Mouse (Mus musculus) intestine, embryonic 15.5 days (tissue): ENCODE data around the gene Scd4. TPM values are rescaled to one million over a fixed set of nuclear protein-coding genes. Genes with fewer than 3 reads are reported as not detected.
"Not testable (repeated sequence)": the region's sequence is repeated elsewhere in the genome, so short reads cannot be mapped to it uniquely, and the experiment has no call there.

Experiments used
- ATAC-seq: fragments of 200-750 bp; cut with Nextera tagmentation; 2 replicates; pipeline ENCODE4 v1.8.0; 2017; ENCODE audit warnings: moderate TSS enrichment, moderate library complexity
- H3K27ac ChIP-seq: fragments of 300-500 bp; sonication (generic); 2 replicates; pipeline ENCODE4 v1.5.1; 2015; ENCODE audit warnings: mild to moderate bottlenecking, inconsistent platforms
- H3K27me3 ChIP-seq: fragments of 300-500 bp; sonication (generic); replicated peaks from 2 replicates; pipeline ENCODE4 v1.6.1; 2015; ENCODE audit warnings: inconsistent platforms
- H3K36me3 ChIP-seq: fragments of 300-500 bp; sonication (generic); 2 replicates; pipeline ENCODE4 v1.6.1; 2015; ENCODE audit warnings: inconsistent platforms
- H3K4me1 ChIP-seq: fragments of 300-500 bp; sonication (generic); replicated peaks from 2 replicates; pipeline ENCODE4 v1.6.1; 2015; ENCODE audit warnings: inconsistent platforms
- H3K4me2 ChIP-seq: fragments of 300-500 bp; sonication (generic); replicated peaks from 2 replicates; pipeline ENCODE4 v1.6.1; 2015; ENCODE audit warnings: mild to moderate bottlenecking, inconsistent platforms
- H3K4me3 ChIP-seq: fragments of 300-500 bp; sonication (generic); replicated peaks from 2 replicates; pipeline ENCODE4 v1.5.1; 2015; ENCODE audit warnings: inconsistent platforms
- H3K9ac ChIP-seq: fragments of 300-500 bp; sonication (generic); 2 replicates; pipeline ENCODE4 v1.6.1; 2015; ENCODE audit warnings: inconsistent platforms
- H3K9me3 ChIP-seq: fragments of 300-500 bp; sonication (generic); 2 replicates; pipeline ENCODE4 v1.6.1; 2016; ENCODE audit warnings: inconsistent platforms
- WGBS: fragments of 180-500 bp; shearing (Covaris S2); methylation state at CpG from one replicate; pipeline ENCODE4 v1.1.7; 2015; 5-methylcytosine and 5-hydroxymethylcytosine counted together
- polyA plus RNA-seq: library from polyadenylated mRNA; unstranded; fragments of >200 nt; fragmentation: Nextera tagmentation; extraction: Ambion mirVana; gene quantifications from 2 replicates; pipeline ENCODE4 v1.2.1, GENCODE M21; 2015

The Scd4 gene
- polyA plus RNA-seq, 1 experiment from 2014 or later, result 0.10 TPM

GRCm38 (mm10) chr19:44331128-44331527, 1.8 kb upstream of the Scd4 start:
- H3K9ac ChIP-seq, H3K9me3 ChIP-seq, H3K4me2 ChIP-seq, H3K4me3 ChIP-seq, ATAC-seq, H3K4me1 ChIP-seq, H3K27me3 ChIP-seq, H3K27ac ChIP-seq, H3K36me3 ChIP-seq: not testable (repeated sequence)
- WGBS, result 88% methylated on average over 1 of the region's 1 CpGs

DNA sequence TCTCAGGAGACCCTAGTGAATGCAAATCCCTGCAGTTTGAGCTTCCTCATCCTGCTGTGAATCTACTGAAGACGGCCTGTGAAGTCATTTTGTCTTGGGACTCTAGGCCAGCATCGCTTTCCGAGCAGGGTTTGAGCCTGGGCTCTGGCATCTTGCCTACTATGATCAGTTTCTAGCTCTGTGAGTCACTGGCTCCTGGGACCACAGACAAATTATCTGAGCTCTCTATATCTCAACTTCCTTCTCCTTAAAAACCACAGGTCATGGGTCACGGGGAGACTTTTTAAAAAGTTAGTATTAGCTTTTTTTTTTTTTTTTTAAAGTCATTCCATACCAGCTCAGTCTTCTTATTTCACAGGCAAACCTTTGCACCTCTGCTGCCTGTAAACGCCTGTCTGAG, 981 bp upstream of the Scd4 start:
- 80% methylated on average over 5 of the region's 5 CpGs for WGBS
- Histone ChIP-seq H3K27ac (no peak overlapping the region), H3K4me2 (no peak overlapping the region), H3K4me3 (no peak overlapping the region), H3K9ac (no peak overlapping the region), H3K4me1 (no peaks in the 10 kb centered on the region), H3K27me3 (no peaks in the 10 kb centered on the region), H3K9me3 (no peaks in the 10 kb centered on the region), H3K36me3 (no peaks in the 10 kb centered on the region)
- ATAC-seq, result no peak

DNA sequence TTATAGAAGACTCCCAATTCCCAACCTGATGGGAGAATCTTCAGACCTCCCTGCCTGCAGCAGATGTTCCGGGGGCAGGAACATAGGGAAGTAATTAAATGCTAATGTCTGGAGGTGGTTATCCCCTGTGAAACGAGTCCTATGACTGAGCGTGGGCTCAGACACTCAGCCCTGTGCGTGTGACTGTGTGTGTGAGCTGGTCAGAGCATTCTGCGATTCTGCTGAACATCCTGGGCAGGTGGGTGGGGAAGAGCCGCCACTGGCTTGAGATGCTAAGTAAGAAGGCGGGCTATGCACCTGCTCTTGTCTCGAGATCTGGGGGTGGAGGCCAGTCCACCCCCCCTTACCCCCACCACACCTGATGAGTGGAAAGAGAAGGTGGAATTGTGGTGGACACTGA, 566 bp upstream of the Scd4 start:
- Histone ChIP-seq H3K36me3 (no peaks in the 10 kb centered on the region), H3K4me2 (no peak overlapping the region), H3K27me3 (no peaks in the 10 kb centered on the region), H3K9me3 (no peaks in the 10 kb centered on the region), H3K4me1 (no peaks in the 10 kb centered on the region), H3K9ac (no peak overlapping the region), H3K4me3 (no peak overlapping the region), H3K27ac (no peak overlapping the region)
- no peak for ATAC-seq
- 74% methylated on average over 8 of the region's 8 CpGs for WGBS

DNA sequence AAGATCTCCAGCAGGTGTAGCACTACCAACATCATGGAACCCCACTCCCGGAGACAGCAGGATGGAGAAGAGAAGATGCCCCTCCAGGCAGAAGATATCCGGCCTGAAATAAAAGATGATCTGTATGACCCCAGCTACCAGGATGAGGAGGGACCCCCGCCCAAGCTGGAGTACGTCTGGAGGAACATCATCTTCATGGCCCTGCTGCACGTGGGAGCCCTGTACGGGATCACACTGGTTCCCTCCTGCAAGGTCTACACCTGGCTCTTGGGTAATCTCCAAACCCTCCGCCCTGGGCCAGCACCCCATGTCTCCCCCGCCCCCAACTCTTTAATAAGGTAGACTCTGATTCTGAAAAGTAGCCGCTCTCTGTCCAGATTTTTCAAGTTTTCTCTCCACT, 1.1 kb downstream of the Scd4 start:
- no peak overlapping the region for H3K27ac ChIP-seq
- H3K4me1 ChIP-seq, result no peaks in the 10 kb centered on the region
- no peak overlapping the region for H3K9ac ChIP-seq
- ATAC-seq, result no peak
- H3K36me3 ChIP-seq, result no peaks in the 10 kb centered on the region
- H3K27me3 ChIP-seq, result no peaks in the 10 kb centered on the region
- H3K4me3 ChIP-seq, result no peak overlapping the region
- 89% methylated on average over 9 of the region's 9 CpGs for WGBS
- no peaks in the 10 kb centered on the region for H3K9me3 ChIP-seq
- no peak overlapping the region for H3K4me2 ChIP-seq

- WGBS, result 82% methylated on average over 6 of the region's 6 CpGs
- Histone ChIP-seq H3K4me1 (no peaks in the 10 kb centered on the region), H3K36me3 (no peaks in the 10 kb centered on the region), H3K9me3 (no peaks in the 10 kb centered on the region), H3K27me3 (no peaks in the 10 kb centered on the region), H3K4me3 (no peak overlapping the region), H3K27ac (no peak overlapping the region), H3K4me2 (no peak overlapping the region), H3K9ac (no peak overlapping the region)
- ATAC-seq, result no peak
Observed at GRCm38 (mm10) chr19:44335876-44336662, 3.2 kb downstream of the Scd4 start.

GRCm38 (mm10) chr19:44349689-44350088, 16.8 kb downstream of the Scd4 start:
- no peak overlapping the region for H3K27ac ChIP-seq
- WGBS, result 89% methylated on average over 8 of the region's 8 CpGs
- no peaks in the 10 kb centered on the region for H3K9me3 ChIP-seq
- ATAC-seq, result no peak
- H3K36me3 ChIP-seq, result no peaks in the 10 kb centered on the region
- H3K4me3 ChIP-seq, result no peak overlapping the region
- no peaks in the 10 kb centered on the region for H3K27me3 ChIP-seq
- H3K4me2 ChIP-seq, result no peak overlapping the region
- H3K4me1 ChIP-seq, result no peaks in the 10 kb centered on the region
- no peak overlapping the region for H3K9ac ChIP-seq

DNA sequence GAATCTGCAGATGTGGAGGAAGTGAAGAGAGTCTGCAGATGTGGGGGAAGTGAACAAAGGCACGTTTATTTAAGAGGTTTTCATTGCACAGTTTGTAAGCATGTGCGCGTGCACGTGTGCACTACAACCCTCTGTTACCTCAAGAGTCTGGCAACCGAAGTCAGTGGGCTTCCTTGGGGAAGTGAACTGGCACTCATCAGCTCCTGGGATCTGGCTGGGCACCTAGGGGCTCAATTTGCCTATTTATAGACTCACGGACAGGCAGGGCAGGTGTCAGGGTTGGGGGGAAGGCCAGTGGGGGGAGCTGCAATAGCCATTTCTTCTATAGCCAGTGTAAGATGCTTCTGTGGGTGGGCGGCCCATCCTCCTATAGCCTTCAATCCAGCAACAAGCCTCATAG, 18.9 kb downstream of the Scd4 start:
- H3K4me3 ChIP-seq, result no peak overlapping the region
- no peak overlapping the region for H3K27ac ChIP-seq
- no peaks in the 10 kb centered on the region for H3K4me1 ChIP-seq
- H3K9me3 ChIP-seq, result no peaks in the 10 kb centered on the region
- no peak overlapping the region for H3K4me2 ChIP-seq
- no peak for ATAC-seq
- H3K9ac ChIP-seq, result no peak overlapping the region
- no peaks in the 10 kb centered on the region for H3K36me3 ChIP-seq
- WGBS, result 81% methylated on average over 7 of the region's 7 CpGs
- no peaks in the 10 kb centered on the region for H3K27me3 ChIP-seq

- 48% methylated on average over 8 of the region's 8 CpGs for WGBS
- no peaks in the 10 kb centered on the region for H3K27me3 ChIP-seq
- no peak for ATAC-seq
- no peaks in the 10 kb centered on the region for H3K9me3 ChIP-seq
- no peak overlapping the region for H3K27ac ChIP-seq
- H3K36me3 ChIP-seq, result no peaks in the 10 kb centered on the region
- H3K9ac ChIP-seq, result no peak overlapping the region
- H3K4me1 ChIP-seq, result no peaks in the 10 kb centered on the region
- H3K4me2 ChIP-seq, result no peak overlapping the region
- H3K4me3 ChIP-seq, result no peak overlapping the region
Observed at GRCm38 (mm10) chr19:44358700-44359099, 25.8 kb downstream of the Scd4 start.

- no peaks in the 10 kb centered on the region for H3K27me3 ChIP-seq
- H3K4me1 ChIP-seq, result no peaks in the 10 kb centered on the region
- no peak overlapping the region for H3K27ac ChIP-seq
- no peak overlapping the region for H3K9ac ChIP-seq
- H3K36me3 ChIP-seq, result no peaks in the 10 kb centered on the region
- H3K9me3 ChIP-seq, result no peaks in the 10 kb centered on the region
- H3K4me3 ChIP-seq, result no peak overlapping the region
- 21% methylated on average over 13 of the region's 13 CpGs for WGBS
- ATAC-seq, result no peak
- no peak overlapping the region for H3K4me2 ChIP-seq
Observed at GRCm38 (mm10) chr19:44363529-44363928, 30.6 kb downstream of the Scd4 start.

DNA sequence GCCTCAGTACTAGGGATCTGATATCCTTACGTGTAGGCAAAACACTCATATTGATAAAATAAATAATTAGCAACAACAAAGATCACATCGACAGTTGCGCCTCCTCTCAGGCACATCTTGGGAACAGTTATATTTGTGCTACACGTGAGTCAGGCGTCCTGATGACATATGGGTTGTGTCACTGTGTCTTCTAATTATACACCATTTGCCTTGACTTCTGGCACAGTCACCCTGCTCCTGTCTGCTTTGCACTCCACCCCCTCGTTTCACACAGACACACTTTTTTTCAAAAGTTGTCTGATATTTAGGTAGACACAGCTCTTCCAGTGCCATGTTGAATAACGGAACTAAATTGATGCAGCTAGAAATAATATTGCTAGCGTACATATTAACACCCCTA, 31.1 kb downstream of the Scd4 start:
- ATAC-seq, result no peak
- no peaks in the 10 kb centered on the region for H3K36me3 ChIP-seq
- H3K27me3 ChIP-seq, result no peaks in the 10 kb centered on the region
- no peaks in the 10 kb centered on the region for H3K9me3 ChIP-seq
- no peak overlapping the region for H3K4me3 ChIP-seq
- WGBS, result 71% methylated on average over 8 of the region's 8 CpGs
- no peak overlapping the region for H3K27ac ChIP-seq
- H3K4me1 ChIP-seq, result no peaks in the 10 kb centered on the region
- H3K9ac ChIP-seq, result no peak overlapping the region
- H3K4me2 ChIP-seq, result no peak overlapping the region

- Histone ChIP-seq H3K9ac (no peak overlapping the region), H3K27me3 (no peaks in the 10 kb centered on the region), H3K4me1 (no peaks in the 10 kb centered on the region), H3K36me3 (no peaks in the 10 kb centered on the region), H3K4me2 (no peak overlapping the region), H3K9me3 (no peaks in the 10 kb centered on the region), H3K4me3 (no peak overlapping the region), H3K27ac (no peak overlapping the region)
- WGBS, result 84% methylated on average over 4 of the region's 4 CpGs
- no peak for ATAC-seq
Observed at GRCm38 (mm10) chr19:44365733-44366132, 32.8 kb downstream of the Scd4 start.

- not testable (repeated sequence) for H3K9me3 ChIP-seq, H3K4me2 ChIP-seq, H3K9ac ChIP-seq, ATAC-seq, H3K4me3 ChIP-seq, H3K36me3 ChIP-seq, H3K27ac ChIP-seq, H3K4me1 ChIP-seq, H3K27me3 ChIP-seq
- WGBS, result 79% methylated on average over 10 of the region's 10 CpGs
Observed at GRCm38 (mm10) chr19:44367076-44367475, 34.2 kb downstream of the Scd4 start.

DNA sequence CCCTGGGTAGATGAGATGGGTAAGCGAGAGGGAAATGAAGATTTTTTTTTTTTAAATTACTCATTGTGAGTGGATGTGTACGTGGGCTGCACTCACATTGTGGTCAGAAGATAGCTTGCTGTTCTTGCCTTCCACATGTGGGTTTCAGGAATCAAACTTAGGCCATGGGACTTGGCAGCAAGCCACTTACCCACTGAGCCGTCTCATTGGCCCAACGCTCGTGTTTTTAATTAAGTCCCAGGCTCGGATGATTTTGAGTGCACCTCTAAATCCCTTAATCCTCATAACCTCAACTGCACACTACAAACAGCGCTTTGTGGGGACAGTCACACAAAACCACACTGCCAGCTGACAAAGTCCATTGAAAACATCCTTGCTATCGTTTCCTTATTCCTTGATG, 36.5 kb downstream of the Scd4 start:
- ATAC-seq, result no peak
- Histone ChIP-seq H3K9me3 (no peaks in the 10 kb centered on the region), H3K27ac (no peak overlapping the region), H3K27me3 (no peaks in the 10 kb centered on the region), H3K4me2 (no peak overlapping the region), H3K4me3 (no peak overlapping the region), H3K4me1 (no peaks in the 10 kb centered on the region), H3K36me3 (no peaks in the 10 kb centered on the region), H3K9ac (no peak overlapping the region)
- 81% methylated on average over 8 of the region's 8 CpGs for WGBS
